Mouse (Mus musculus) adrenal gland, adult 2 months (tissue): ENCODE results near the gene Slc2a13. TPM values are rescaled to one million over a fixed set of nuclear protein-coding genes. Genes with fewer than 3 reads are reported as not detected.
A peak's percentile ranks its signal among the peaks of the same experiment; 100 is the strongest.

Experiments
- DNase-seq: peaks from one replicate; pipeline ENCODE4 v3.0.0; 2021
- polyA plus RNA-seq: library from polyadenylated mRNA; depleted of rRNA; stranded (reverse); fragments of >200 nt; gene quantifications from 2 replicates; pipeline ENCODE4 v1.2.3, GENCODE M21; 2012; rRNA removed
- total RNA-seq, 2 experiments: library from RNA; stranded (reverse); gene quantifications; 2 replicates each; pipeline ENCODE4 v1.2.3; 2021

Slc2a13 gene
- total and polyA plus RNA-seq, 3 experiments = 1.0 to 4.0 (median 3.3) TPM

GRCm38 (mm10) chr15:91268532-91268931 is 304.5 kb downstream of the Slc2a13 start:
- no peak for DNase-seq

- no peak for DNase-seq
Observed at GRCm38 (mm10) chr15:91263926-91264325, 309.1 kb downstream of the Slc2a13 start.

GRCm38 (mm10) chr15:91260578-91260977 is 312.5 kb downstream of the Slc2a13 start:
- no peak for DNase-seq

GRCm38 (mm10) chr15:91257140-91257539 is 315.9 kb downstream of the Slc2a13 start:
- DNase-seq = no peak

- DNase-seq = peak; percentile 5
Observed at GRCm38 (mm10) chr15:91255308-91255707, 317.8 kb downstream of the Slc2a13 start.

GRCm38 (mm10) chr15:91252956-91253355 is 320.1 kb downstream of the Slc2a13 start:
- no peak for DNase-seq

- DNase-seq = no peak
Observed at GRCm38 (mm10) chr15:91251544-91252408, 321.3 kb downstream of the Slc2a13 start.

GRCm38 (mm10) chr15:91250815-91251214 is 322.2 kb downstream of the Slc2a13 start:
- no peak for DNase-seq

GRCm38 (mm10) chr15:91240683-91241335 is 332.3 kb downstream of the Slc2a13 start:
- no peak for DNase-seq

- no peak for DNase-seq
Observed at GRCm38 (mm10) chr15:91237294-91237693, 335.8 kb downstream of the Slc2a13 start.

Other genes with a start within 250 kb of the Slc2a13 start
- gene Lrrk2, start 99.9 kb upstream of the Slc2a13 start, total RNA-seq = 10 to 100 TPM; 19.2 to 79.2 TPM
- 3.3 and 6.4 TPM in 2 replicates for gene Lrrk2, start 99.9 kb upstream of the Slc2a13 start, polyA plus RNA-seq